Mouse (Mus musculus) naive thymus-derived CD4-positive, alpha-beta T cell, adult 2 months (primary cell): ENCODE results near the gene Ccdc69.
A peak's percentile ranks its signal among the peaks of the same experiment; 100 is the strongest.
"Not testable (repeated sequence)": the region's sequence is repeated elsewhere in the genome, so short reads cannot be mapped to it uniquely, and the experiment has no call there.

Experiments used
- DNase-seq: peaks from one replicate; pipeline ENCODE4 v3.0.0-alpha.2; 2011; ENCODE audit warnings: low read depth

Gene Ccdc69

GRCm38 (mm10) chr11:55077331-55078231, at the start of gene Ccdc69:
Ccdc69 (minus strand) TSS chr11:55078131.
- DNase-seq, result peak; percentile 83

GRCm38 (mm10) chr11:55126663-55127062, 48.7 kb upstream of the Ccdc69 start:
- DNase-seq, result no peak

- no peak for DNase-seq
These were observed 43.5 kb upstream of the Ccdc69 start for GRCm38 (mm10) chr11:55121430-55121829.

- DNase-seq, result peak; percentile 84
These were observed 42.9 kb upstream of the Ccdc69 start for GRCm38 (mm10) chr11:55120821-55121271.

- no peak for DNase-seq
These were observed 42.3 kb upstream of the Ccdc69 start for GRCm38 (mm10) chr11:55120279-55120678.

GRCm38 (mm10) chr11:55117031-55117430, 39.1 kb upstream of the Ccdc69 start:
- DNase-seq, result no peak

GRCm38 (mm10) chr11:55116004-55116403, 38.1 kb upstream of the Ccdc69 start:
- DNase-seq, result no peak

- DNase-seq, result no peak
These were observed 36.4 kb upstream of the Ccdc69 start for GRCm38 (mm10) chr11:55114291-55114690.

- not testable (repeated sequence) for DNase-seq
These were observed 35.9 kb upstream of the Ccdc69 start for GRCm38 (mm10) chr11:55113861-55114250.

- peak; percentile 60 for DNase-seq
These were observed 35.4 kb upstream of the Ccdc69 start for GRCm38 (mm10) chr11:55113209-55113860.

GRCm38 (mm10) chr11:55110566-55111169, 32.7 kb upstream of the Ccdc69 start:
- DNase-seq, result no peak

- DNase-seq, result no peak
These were observed 31.8 kb upstream of the Ccdc69 start for GRCm38 (mm10) chr11:55109521-55110300.

GRCm38 (mm10) chr11:55106636-55107035, 28.7 kb upstream of the Ccdc69 start:
- no peak for DNase-seq

GRCm38 (mm10) chr11:55105389-55105788, 27.5 kb upstream of the Ccdc69 start:
- no peak for DNase-seq

GRCm38 (mm10) chr11:55103229-55103628, 25.3 kb upstream of the Ccdc69 start:
- no peak for DNase-seq

GRCm38 (mm10) chr11:55102015-55102414, 24.1 kb upstream of the Ccdc69 start:
- no peak for DNase-seq

- no peak for DNase-seq
These were observed 21.9 kb upstream of the Ccdc69 start for GRCm38 (mm10) chr11:55099868-55100267.

- no peak for DNase-seq
These were observed 21.3 kb upstream of the Ccdc69 start for GRCm38 (mm10) chr11:55099019-55099771.

GRCm38 (mm10) chr11:55098189-55098915, 20.4 kb upstream of the Ccdc69 start:
- DNase-seq, result no peak

- DNase-seq, result peak; percentile 99
These were observed 19.7 kb upstream of the Ccdc69 start, which contains the start of gene Gm2a for GRCm38 (mm10) chr11:55097463-55098188. Gm2a (plus strand) TSS chr11:55098115.
